Mouse (Mus musculus) liver, adult 2 months (tissue): ENCODE measurements around the gene Ate1. TPM values are rescaled to one million over a fixed set of nuclear protein-coding genes. Genes with fewer than 3 reads are reported as not detected.

ENCODE experiments used
- DNase-seq: peaks from one replicate; pipeline ENCODE4 v3.0.0-alpha.2; 2011; ENCODE audit warnings: low read depth, low spot score; ENCODE audit errors: extremely low read depth
- H3K27ac ChIP-seq: fragments of 200-500 bp; replicated peaks from 2 replicates; pipeline ENCODE4 v1.5.1; 2012; ENCODE audit warnings: low read depth, mild to moderate bottlenecking, control low read depth, inconsistent platforms, low read length; ENCODE audit not compliant: insufficient read depth
- H3K27me3 ChIP-seq: fragments of 200-500 bp; 2 replicates; pipeline ENCODE4 v1.6.1; 2012; ENCODE audit warnings: mild to moderate bottlenecking, moderate library complexity, low read length, inconsistent platforms; ENCODE audit not compliant: control insufficient read depth, insufficient read depth
- H3K36me3 ChIP-seq: fragments of 200-500 bp; 2 replicates; pipeline ENCODE4 v1.6.1; 2012; ENCODE audit warnings: low read length, inconsistent platforms; ENCODE audit not compliant: control insufficient read depth, insufficient read depth
- H3K4me1 ChIP-seq: fragments of 200-500 bp; 2 replicates; pipeline ENCODE4 v1.6.1; 2011; ENCODE audit warnings: low read length; ENCODE audit not compliant: control insufficient read depth, insufficient read depth
- H3K4me3 ChIP-seq: fragments of 200-500 bp; 2 replicates; pipeline ENCODE4 v1.5.1; 2011; ENCODE audit warnings: low read depth, mild to moderate bottlenecking, control low read depth, low read length, moderate library complexity; ENCODE audit not compliant: insufficient read depth
- H3K79me2 ChIP-seq: fragments of 200-500 bp; 2 replicates; pipeline ENCODE4 v1.6.1; 2012; ENCODE audit warnings: inconsistent platforms, mild to moderate bottlenecking, low read length, moderate library complexity; ENCODE audit not compliant: control insufficient read depth, insufficient read depth
- H3K9ac ChIP-seq: fragments of 200-500 bp; 2 replicates; pipeline ENCODE4 v1.6.1; 2012; ENCODE audit warnings: low read depth, mild to moderate bottlenecking, control low read depth, inconsistent platforms, low read length
- CTCF ChIP-seq: fragments of 200-500 bp; IDR thresholded peaks from 2 replicates; pipeline ENCODE4 v1.5.1; 2011; ENCODE audit warnings: low read depth, low read length, control low read depth
- POLR2A ChIP-seq: fragments of 200-500 bp; IDR thresholded peaks from 2 replicates; pipeline ENCODE4 v1.6.1; 2011; ENCODE audit warnings: low read length, control low read depth; ENCODE audit not compliant: insufficient read depth; ENCODE audit errors: extremely low read depth
- WGBS: fragments of 180-500 bp; shearing (Covaris S2); methylation state at CpG from one replicate; pipeline ENCODE4 v1.1.7; 2018; 5-methylcytosine and 5-hydroxymethylcytosine counted together
- polyA plus RNA-seq: library from polyadenylated mRNA; depleted of rRNA; stranded (reverse); fragments of >200 nt; gene quantifications from 2 replicates; pipeline ENCODE4 v1.2.3, GENCODE M21; 2012
- total RNA-seq: library from RNA; depleted of rRNA; stranded (reverse); fragments of >200 nt; gene quantifications from 2 replicates; pipeline ENCODE4 v1.2.3, GENCODE M21; 2014

Ate1 gene
- total and polyA plus RNA-seq, 2 experiments, result 4.4 to 23.7 TPM

DNA sequence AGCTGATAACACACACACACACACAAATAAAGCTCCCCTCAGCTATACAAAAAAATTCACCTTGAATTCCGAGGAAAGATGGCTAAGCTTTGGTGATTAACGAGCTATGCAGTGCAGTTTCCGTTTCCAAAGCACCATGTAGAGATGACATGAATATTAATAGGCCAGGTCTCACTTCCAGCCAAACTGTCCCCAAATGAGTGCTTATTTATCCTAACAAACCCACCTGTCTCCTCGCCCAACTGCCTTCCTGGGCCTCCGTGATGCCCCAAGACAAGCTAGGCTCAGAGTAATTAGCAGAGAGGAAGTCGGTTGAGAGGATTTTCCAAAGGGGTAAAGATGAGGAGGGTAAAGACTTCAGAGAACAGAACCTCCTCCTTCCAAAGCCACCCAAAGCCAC, 49.1 kb downstream of the Ate1 start:
- no peak overlapping the region for H3K4me3 ChIP-seq
- H3K4me1 ChIP-seq, result no peaks in the 10 kb centered on the region
- 84% methylated on average over 6 of the region's 6 CpGs for WGBS
- H3K36me3 ChIP-seq, result peaks cover 9% of the 10 kb centered on the region
- H3K27ac ChIP-seq, result no peak overlapping the region
- no peaks in the 10 kb centered on the region for H3K27me3 ChIP-seq
- TF ChIP-seq POLR2A (no peak), CTCF (no peak)
- H3K79me2 ChIP-seq, result no peaks in the 10 kb centered on the region; the same call in 1 of the 2 replicates
- H3K9ac ChIP-seq, result no peak overlapping the region
- DNase-seq, result no peak

DNA sequence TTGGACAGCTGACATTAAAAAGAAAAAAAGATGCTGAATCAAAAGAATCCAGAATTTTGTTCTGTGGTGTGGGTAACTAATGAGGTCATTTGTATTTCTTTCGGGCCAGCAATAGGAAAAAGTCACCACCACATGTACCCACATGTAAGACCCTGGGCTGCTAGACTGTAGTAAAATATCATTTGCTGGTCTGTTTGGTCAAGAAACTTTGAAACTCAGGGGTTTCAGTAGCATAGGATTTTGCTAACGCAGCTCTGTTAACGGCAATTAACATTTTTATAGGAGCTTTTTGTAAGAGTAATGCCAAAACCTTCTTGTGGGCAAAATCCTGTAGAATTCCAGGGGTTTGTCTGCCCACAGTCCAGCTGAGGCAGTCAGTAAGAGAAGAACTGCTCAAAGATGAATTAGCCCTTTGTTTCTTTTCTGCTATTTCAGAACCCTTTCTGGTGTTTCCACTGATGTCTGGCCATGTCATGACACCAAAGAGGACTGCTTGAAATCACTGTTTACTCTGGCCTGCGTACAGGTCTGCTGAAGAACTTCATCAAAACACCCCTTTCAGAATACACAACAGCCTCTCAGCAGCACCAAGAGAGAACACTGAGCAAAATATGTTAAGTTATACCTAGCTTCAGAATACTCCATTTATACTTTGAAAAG, 64.5 kb downstream of the Ate1 start:
- Histone ChIP-seq H3K9ac (no peak overlapping the region), H3K79me2 (no peaks in the 10 kb centered on the region; the same call in 1 of the 2 replicates), H3K4me3 (no peak overlapping the region), H3K36me3 (peaks cover 10% of the 10 kb centered on the region), H3K27ac (no peak overlapping the region), H3K4me1 (peaks cover 7% of the 10 kb centered on the region; the same call in 1 of the 2 replicates), H3K27me3 (no peaks in the 10 kb centered on the region)
- no peak for TF ChIP-seq CTCF
- TF ChIP-seq POLR2A, result no peak
- WGBS, result 69% methylated on average over 4 of the region's 4 CpGs
- DNase-seq, result peak; percentile 84

DNA sequence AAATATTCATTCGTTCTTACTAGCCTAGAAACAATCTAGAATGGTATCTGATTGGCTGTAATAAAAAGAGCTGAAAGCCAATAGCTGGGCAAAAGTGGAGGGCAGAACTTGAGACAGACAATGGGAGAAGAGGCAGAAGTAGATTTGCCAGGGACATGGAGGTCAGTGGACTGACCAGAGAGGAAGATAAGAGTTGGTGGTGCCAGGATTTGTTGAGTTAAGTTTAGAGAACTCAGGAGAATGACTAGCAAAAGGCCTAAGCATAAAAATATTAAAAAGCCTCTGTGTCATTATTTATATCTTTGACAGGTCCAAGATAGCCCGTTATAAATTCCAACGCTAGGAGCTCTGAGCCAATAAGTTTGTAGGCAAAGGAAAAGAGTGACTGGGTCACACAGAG, 65.9 kb downstream of the Ate1 start:
- no peaks in the 10 kb centered on the region for H3K27me3 ChIP-seq
- peaks cover 7% of the 10 kb centered on the region; the same call in 1 of the 2 replicates for H3K4me1 ChIP-seq
- no peaks in the 10 kb centered on the region; the same call in 1 of the 2 replicates for H3K79me2 ChIP-seq
- no peak overlapping the region for H3K9ac ChIP-seq
- H3K36me3 ChIP-seq, result peaks cover 11% of the 10 kb centered on the region
- WGBS, result 26% methylated on average over 3 of the region's 3 CpGs
- H3K4me3 ChIP-seq, result no peak overlapping the region
- no peak for TF ChIP-seq CTCF
- TF ChIP-seq POLR2A, result no peak
- H3K27ac ChIP-seq, result no peak overlapping the region
- peak; percentile 65 for DNase-seq

DNA sequence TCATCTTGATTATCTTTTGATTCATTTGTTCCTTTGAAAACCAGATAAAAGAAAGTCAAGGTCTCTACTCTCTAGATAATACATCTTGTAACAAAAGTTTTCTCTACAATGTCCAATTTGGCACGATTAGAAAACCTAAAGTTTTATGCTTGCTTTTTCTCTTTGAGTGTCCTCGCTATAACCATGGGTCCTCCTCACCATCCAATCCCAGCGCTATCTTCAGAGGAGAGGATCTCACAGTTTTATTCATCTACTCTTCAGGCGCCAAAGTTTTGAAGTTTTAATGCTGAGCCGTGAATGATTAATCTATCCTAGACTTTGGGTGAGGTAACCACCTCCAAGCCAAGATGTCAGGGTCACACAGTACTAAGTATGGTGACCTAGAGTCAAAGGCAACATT, 84.4 kb downstream of the Ate1 start:
- DNase-seq, result no peak
- H3K27ac ChIP-seq, result no peak overlapping the region
- no peaks in the 10 kb centered on the region for H3K27me3 ChIP-seq
- no peaks in the 10 kb centered on the region; the same call in 1 of the 2 replicates for H3K79me2 ChIP-seq
- TF ChIP-seq CTCF, result no peak
- TF ChIP-seq POLR2A, result no peak
- H3K9ac ChIP-seq, result no peak overlapping the region
- H3K36me3 ChIP-seq, result peaks cover 4% of the 10 kb centered on the region
- H3K4me1 ChIP-seq, result peaks cover 5% of the 10 kb centered on the region; the same call in 1 of the 2 replicates
- WGBS, result 84% methylated on average over 5 of the region's 5 CpGs
- no peak overlapping the region for H3K4me3 ChIP-seq

DNA sequence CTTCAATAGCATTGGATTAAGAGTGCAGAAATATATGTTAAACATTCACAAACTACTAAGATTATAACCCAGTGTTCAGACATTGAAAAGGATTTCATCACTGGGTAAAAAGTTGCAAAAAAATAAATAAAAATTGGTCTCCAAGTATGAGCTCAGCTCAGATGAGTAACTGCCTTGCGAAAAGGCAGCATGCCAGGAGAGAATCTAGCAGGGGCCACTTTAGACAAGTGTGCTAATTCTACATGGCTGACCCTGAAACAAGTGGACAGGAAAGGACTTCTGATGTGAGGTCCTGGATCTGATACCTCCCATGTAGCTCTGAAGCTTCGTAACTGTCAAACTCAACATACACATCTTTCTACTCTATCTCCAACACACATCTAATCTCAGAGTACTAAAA, 88.0 kb downstream of the Ate1 start:
- H3K79me2 ChIP-seq, result no peaks in the 10 kb centered on the region; the same call in 1 of the 2 replicates
- H3K9ac ChIP-seq, result no peak overlapping the region
- H3K27me3 ChIP-seq, result no peaks in the 10 kb centered on the region
- TF ChIP-seq POLR2A, result no peak
- TF ChIP-seq CTCF, result no peak
- DNase-seq, result peak; percentile 48
- H3K36me3 ChIP-seq, result no peaks in the 10 kb centered on the region
- H3K27ac ChIP-seq, result no peak overlapping the region
- no peak overlapping the region for H3K4me3 ChIP-seq
- WGBS, result 62% methylated on average over 2 of the region's 2 CpGs
- peaks cover 5% of the 10 kb centered on the region; the same call in 1 of the 2 replicates for H3K4me1 ChIP-seq

DNA sequence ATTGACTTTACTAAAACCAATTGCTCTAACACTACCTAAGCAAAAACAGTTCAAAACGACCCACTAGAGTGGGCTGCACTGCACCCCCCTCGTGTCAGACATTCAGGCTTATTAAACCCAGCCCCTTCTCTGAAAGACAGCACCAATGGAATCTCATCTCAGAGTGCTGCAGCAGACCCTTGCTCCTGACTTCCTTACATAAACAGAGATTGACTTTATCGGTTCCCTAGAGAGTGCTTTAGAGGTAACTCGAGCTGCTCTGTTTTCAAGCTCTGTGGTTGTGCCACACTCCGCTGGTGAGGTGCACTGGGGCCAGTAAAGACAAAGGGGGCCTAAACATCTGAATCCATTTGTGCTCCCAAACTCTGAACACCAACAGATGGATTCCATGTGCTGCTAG, 93.6 kb downstream of the Ate1 start:
- no peak for DNase-seq
- Histone ChIP-seq H3K27ac (no peak overlapping the region), H3K27me3 (no peaks in the 10 kb centered on the region), H3K4me3 (no peak overlapping the region), H3K9ac (no peak overlapping the region), H3K36me3 (no peaks in the 10 kb centered on the region), H3K79me2 (no peaks in the 10 kb centered on the region; the same call in 1 of the 2 replicates), H3K4me1 (peaks cover 3% of the 10 kb centered on the region; the same call in 1 of the 2 replicates)
- 56% methylated on average over 5 of the region's 5 CpGs for WGBS
- TF ChIP-seq CTCF (no peak), POLR2A (no peak)
